Mouse (Mus musculus): ENCODE data around the gene Fam69b.

DNA sequence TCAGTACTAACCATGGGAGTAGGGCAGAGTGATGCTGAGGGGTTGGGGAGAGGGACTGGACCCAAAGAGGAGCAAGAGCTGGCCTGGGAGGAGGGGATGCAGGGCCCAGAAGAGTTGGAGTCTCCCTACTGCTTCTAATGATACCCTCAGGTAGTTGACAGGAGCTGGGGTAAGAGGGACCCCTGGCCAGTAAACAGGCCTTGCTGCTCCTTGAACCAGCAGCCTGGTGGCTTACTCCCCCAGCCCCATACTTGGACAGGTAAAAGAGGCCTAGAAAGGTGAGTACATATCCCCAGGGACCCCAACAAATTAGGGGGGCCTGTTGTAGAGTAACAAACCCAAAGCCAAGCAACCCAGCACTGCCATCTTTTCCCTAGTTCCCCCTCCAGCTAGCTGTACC is 19.5 kb upstream of the Fam69b start:
- TF ChIP-seq CTCF (IDR thresholded peaks at IDR 0.05; ENCODE audit: control insufficient read depth, insufficient read depth, insufficient replicate concordance, low read depth, low read length): no peak
- TF ChIP-seq POLR2A (IDR thresholded peaks at IDR 0.05; ENCODE audit: control insufficient read depth, low read depth, low read length): no peak
